Mouse (Mus musculus) thymus, adult 2 months (tissue): Measurements from ENCODE around the gene Pygo1.

Experiments used
- CTCF ChIP-seq: fragments of 200-500 bp; IDR thresholded peaks from 2 replicates; pipeline ENCODE4 v1.5.1; 2012; ENCODE audit warnings: mild to moderate bottlenecking, control low read depth, low read length, moderate library complexity, borderline replicate concordance; ENCODE audit not compliant: control insufficient read depth, poor library complexity, insufficient read depth; ENCODE audit errors: extremely low read depth
- POLR2A ChIP-seq: fragments of 200-500 bp; IDR thresholded peaks from 2 replicates; pipeline ENCODE4 v1.6.1; 2012; ENCODE audit warnings: mild to moderate bottlenecking, low read length, control low read depth, moderate library complexity; ENCODE audit not compliant: control insufficient read depth, poor library complexity, insufficient read depth; ENCODE audit errors: extremely low read depth

DNA sequence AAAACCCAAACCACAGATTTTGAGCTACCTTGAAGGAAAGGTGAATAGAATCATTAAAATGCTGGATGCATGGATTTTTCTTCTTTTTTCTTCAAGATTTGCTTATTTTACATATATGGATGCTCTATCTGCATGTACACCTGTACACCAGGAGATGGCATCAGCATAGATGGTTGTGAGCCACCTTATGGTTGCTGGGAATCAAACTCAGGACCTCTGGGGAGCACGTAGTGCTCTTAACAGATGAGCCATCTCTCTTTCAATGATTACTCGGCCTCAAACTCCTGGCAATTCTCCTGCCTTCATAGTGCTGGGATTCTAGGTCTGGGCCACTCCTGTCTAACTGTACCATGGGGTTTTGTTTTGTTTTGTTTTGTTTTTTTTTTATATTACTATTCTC is 57.6 kb downstream of the Pygo1 start:
- TF ChIP-seq CTCF: no peak
- TF ChIP-seq POLR2A: no peak
